Mouse (Mus musculus): ENCODE measurements at regions not wholly inside any gene's neighbourhood (a gene's known extent, or its start where the extent isn't known, plus 50 kb on each side); places are given as distances from the start of the nearest gene placed in this dataset.

DNA sequence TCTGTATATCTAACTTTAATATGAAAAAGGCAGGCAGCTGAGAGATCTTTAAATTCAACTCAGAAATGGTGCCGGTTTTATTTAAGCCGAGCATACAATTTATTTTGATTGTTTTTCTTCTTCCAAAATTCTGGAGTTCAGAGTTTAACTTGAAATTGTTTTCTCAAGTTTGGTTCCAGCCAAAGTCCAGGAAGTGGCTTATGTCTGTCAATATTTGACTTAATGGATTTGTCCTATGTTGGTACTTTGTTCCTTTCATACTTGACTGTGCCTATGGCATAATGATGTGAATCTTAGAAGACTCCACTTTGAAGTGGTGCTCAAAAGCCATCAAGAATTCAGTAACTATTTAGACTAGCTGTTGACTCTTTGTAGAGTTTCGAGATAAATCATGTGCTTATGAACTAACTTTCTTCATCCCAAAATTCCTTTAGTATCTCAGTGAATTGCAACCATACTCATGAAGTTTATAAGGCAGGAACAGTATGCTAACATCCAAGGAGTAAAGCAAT is 247.6 kb downstream of the Gm11146 start:
- 87% methylated on average over 3 of the region's 3 CpGs for WGBS
- ATAC-seq (ENCODE audit: insufficient number of reproducible peaks, low FRiP score, low TSS enrichment, low read depth) = no peak
- no peak overlapping the region for H3K27ac ChIP-seq (replicated peaks)

DNA sequence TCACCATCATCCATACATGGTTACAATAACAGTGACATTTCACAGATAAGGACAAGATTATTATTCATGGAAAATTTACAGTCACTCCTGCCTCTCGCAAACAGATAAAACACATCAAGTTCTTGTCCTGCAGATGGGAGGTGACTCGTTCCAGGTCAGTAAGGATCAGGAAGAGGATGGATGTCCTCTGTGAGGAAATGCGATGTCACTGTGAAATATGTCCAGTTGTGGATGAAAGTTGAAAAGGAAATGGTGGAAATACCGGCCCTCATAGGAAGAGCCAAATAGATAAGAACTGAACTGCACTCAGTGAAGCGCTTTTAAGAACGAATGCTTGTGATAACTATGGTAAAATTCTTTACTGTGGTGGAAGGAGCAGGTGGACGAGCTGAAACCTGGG is 255.8 kb downstream of the Gm11146 start:
- 81% methylated on average over 7 of the region's 7 CpGs for WGBS
- H3K9ac ChIP-seq = no peak overlapping the region
- no peaks in the 10 kb centered on the region for H3K27me3 ChIP-seq
- ATAC-seq (ENCODE audit: insufficient number of reproducible peaks, low FRiP score, low TSS enrichment, low read depth) = no peak
- H3K4me3 ChIP-seq (replicated peaks) = no peak overlapping the region
- no peaks in the 10 kb centered on the region for H3K9me3 ChIP-seq (replicated peaks)
- H3K36me3 ChIP-seq = no peaks in the 10 kb centered on the region
- no peak overlapping the region for H3K4me2 ChIP-seq (replicated peaks)
- H3K4me1 ChIP-seq = no peaks in the 10 kb centered on the region
- no peak overlapping the region for H3K27ac ChIP-seq (replicated peaks)

More for the DNA sequence above, 247.6 kb downstream of the Gm11146 start:
- no peak overlapping the region for H3K4me2 ChIP-seq (replicated peaks)
- H3K36me3 ChIP-seq = no peaks in the 10 kb centered on the region
- no peaks in the 10 kb centered on the region for H3K27me3 ChIP-seq
- no peaks in the 10 kb centered on the region for H3K4me1 ChIP-seq
- no peaks in the 10 kb centered on the region for H3K9me3 ChIP-seq (replicated peaks)
- H3K4me3 ChIP-seq (replicated peaks) = no peak overlapping the region
- H3K9ac ChIP-seq = no peak overlapping the region

DNA sequence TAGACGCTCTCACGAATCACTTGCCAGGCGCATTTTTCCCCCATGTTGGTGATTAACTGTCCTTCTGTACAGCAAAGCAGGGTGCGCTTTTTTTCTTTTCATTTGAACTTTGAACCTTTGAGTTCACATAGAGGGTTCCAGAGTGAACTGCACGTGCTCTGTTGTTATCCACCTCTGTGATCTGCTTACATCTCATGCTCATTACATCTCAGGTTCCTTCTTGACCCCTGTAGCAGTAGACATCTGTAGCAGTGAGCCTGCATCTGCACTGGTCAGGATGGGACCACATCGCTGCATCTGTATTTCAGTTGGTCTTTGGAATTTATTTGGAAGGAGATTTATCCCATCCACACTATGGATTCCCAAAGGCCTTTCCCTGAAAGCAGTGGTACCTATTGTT is 269.6 kb downstream of the Gm11146 start:
- 0 out of 2 replicates have a peak, but pooled peaks cover 2% of the 10 kb centered on the region for H3K4me1 ChIP-seq
- H3K9me3 ChIP-seq (replicated peaks) = no peaks in the 10 kb centered on the region
- H3K4me2 ChIP-seq (replicated peaks) = no peak overlapping the region
- H3K9ac ChIP-seq = no peak overlapping the region
- no peaks in the 10 kb centered on the region for H3K27me3 ChIP-seq
- ATAC-seq (ENCODE audit: insufficient number of reproducible peaks, low FRiP score, low TSS enrichment, low read depth) = no peak
- peaks cover 7% of the 10 kb centered on the region; the same call in 1 of the 2 replicates for H3K36me3 ChIP-seq
- no peak overlapping the region for H3K4me3 ChIP-seq (replicated peaks)
- whole genome bisulfite sequencing = 65% methylated on average over 6 of the region's 6 CpGs
- peak overlapping the region; percentile 25; the same call in 1 of the 2 replicates for H3K27ac ChIP-seq (replicated peaks)

DNA sequence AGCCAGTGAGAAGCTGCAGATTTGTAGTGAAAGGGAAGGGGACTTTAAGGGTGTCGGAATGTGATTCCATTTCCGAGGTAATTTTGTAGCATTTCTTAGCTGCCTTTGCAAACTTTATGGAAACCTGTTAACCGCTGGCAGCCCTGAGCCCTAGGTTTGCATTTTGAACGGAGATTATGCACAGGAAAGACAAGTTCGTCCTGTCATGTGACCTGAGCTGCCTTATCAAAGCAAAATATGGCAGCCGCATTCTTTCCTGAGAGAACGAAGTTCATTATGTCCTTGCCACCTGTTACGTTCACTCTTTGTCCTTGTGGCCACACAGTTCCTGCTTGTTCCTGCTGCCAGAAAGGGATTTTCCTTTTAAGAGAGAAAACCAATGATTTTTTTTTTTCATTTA is 270.9 kb downstream of the Gm11146 start:
- Histone ChIP-seq H3K9me3 (replicated peaks) (no peaks in the 10 kb centered on the region), H3K9ac (peak overlapping the region; percentile 29), H3K4me3 (replicated peaks) (peak overlapping the region; percentile 57), H3K36me3 (peaks cover 7% of the 10 kb centered on the region; the same call in 1 of the 2 replicates), H3K27ac (replicated peaks) (peak overlapping the region; percentile 97), H3K4me1 (0 out of 2 replicates have a peak, but pooled peaks cover 2% of the 10 kb centered on the region), H3K27me3 (no peaks in the 10 kb centered on the region), H3K4me2 (replicated peaks) (peak overlapping the region; percentile 54)
- no peak for ATAC-seq (ENCODE audit: insufficient number of reproducible peaks, low FRiP score, low TSS enrichment, low read depth)
- 8% methylated on average over 8 of the region's 8 CpGs for WGBS

DNA sequence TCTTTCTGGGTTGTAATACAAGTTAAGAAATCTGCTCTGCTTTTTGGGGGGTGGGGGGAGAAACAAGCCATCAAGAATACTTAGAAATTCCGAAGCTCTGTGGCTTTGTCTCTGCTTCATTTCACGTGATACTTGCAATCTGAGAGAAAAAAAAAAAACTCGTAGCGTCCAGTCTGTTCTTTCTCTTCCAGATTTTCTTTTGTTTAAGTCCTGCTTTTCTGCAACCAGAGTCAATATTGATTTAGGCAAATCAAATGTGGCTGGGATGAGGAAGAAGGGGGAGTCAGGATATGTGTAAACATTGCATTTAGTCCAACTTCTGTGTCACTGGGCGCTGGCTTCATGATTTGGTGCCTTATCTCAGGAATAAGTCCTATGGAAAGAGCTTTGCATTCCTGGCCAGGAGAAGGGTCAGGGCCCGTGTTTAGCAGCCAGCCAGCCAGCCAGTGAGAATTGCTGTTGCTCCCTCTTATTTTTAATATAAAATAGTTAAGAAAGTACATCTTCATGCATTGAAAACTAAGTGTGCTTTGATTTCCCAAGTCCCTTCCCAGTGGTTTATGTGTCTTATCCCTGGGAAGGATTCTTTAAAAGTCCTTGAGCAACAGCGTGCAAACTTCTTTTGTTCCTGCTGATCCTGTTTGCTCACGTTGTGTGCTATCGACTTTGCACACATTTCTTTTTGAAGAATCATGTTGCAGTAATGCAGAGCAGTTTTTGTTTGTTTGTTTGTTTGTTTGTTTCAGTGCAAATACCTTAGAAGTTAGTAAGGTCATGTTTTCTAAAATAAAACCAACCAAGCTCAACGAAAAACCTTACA is 272.0 kb downstream of the Gm11146 start:
- WGBS = 6% methylated on average over 10 of the region's 10 CpGs
- H3K4me1 ChIP-seq = 0 out of 2 replicates have a peak, but pooled peaks cover 2% of the 10 kb centered on the region
- H3K36me3 ChIP-seq = peaks cover 7% of the 10 kb centered on the region; the same call in 1 of the 2 replicates
- H3K9ac ChIP-seq = peak overlapping the region; percentile 57
- no peak for ATAC-seq (ENCODE audit: insufficient number of reproducible peaks, low FRiP score, low TSS enrichment, low read depth)
- H3K9me3 ChIP-seq (replicated peaks) = no peaks in the 10 kb centered on the region
- peak overlapping the region; percentile 97 for H3K27ac ChIP-seq (replicated peaks)
- H3K4me3 ChIP-seq (replicated peaks) = peak overlapping the region; percentile 57
- H3K4me2 ChIP-seq (replicated peaks) = peak overlapping the region; percentile 54
- no peaks in the 10 kb centered on the region for H3K27me3 ChIP-seq

DNA sequence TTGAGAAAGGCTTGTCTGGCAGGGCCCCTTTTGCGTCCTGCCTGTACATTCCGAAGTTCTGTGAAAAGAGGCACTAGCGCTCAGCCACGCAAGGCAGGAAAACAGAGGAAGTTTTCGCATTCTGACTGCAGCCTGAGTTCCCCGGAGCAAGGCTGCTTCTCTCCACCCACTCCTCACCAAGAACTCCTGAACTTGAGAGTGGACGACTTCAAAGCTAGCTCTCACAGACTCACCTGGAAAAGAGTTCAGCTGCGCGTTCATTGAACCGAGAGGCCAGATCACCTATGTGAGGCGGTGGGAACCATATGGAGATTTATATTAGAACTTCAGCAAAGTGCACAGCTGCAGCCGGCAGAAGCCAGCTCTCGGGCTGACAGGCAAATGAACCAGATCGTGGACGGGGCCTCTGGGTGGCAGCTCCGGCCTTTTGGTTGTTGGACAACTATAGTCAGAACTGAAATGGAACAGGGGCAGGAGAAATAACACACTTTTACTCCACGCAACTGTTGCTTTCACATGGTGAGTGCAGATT is 272.7 kb downstream of the Gm11146 start:
- 1% methylated on average over 17 of the region's 17 CpGs for WGBS
- H3K36me3 ChIP-seq = peaks cover 7% of the 10 kb centered on the region; the same call in 1 of the 2 replicates
- peak; percentile 72 for ATAC-seq (ENCODE audit: insufficient number of reproducible peaks, low FRiP score, low TSS enrichment, low read depth)

DNA sequence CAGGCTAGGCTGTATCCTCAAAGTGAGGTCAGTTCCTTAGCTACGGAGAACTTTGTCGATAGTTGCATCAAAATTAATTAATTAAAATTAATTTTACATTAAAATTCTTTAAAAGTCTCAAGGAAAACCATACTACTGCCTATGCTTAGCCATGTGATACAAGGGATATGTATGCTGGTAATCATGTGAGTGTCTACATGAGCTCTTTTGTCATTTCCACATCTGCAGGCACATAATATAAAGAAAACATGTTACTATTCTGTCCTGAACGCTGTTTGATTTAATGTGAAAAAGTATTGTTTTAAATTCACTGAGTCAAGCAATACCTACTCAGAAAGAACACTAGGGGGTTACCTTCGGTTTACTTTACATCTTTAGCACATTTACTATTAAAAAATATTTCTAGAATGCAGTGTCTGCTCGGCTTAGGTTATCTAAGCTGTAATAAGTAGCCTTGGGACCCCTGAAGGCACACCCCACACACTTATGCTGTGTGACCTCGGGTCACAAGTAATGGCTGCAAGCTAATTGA is 273.2 kb downstream of the Gm11146 start:
- Histone ChIP-seq H3K4me2 (replicated peaks) (peak overlapping the region; percentile 54), H3K9ac (peak overlapping the region; percentile 57), H3K27me3 (no peaks in the 10 kb centered on the region), H3K4me1 (0 out of 2 replicates have a peak, but pooled peaks cover 2% of the 10 kb centered on the region), H3K27ac (replicated peaks) (peak overlapping the region; percentile 97), H3K36me3 (peaks cover 3% of the 10 kb centered on the region; the same call in 1 of the 2 replicates), H3K9me3 (replicated peaks) (no peaks in the 10 kb centered on the region), H3K4me3 (replicated peaks) (peak overlapping the region; percentile 57)
- 15% methylated on average over 6 of the region's 6 CpGs for WGBS
- ATAC-seq (ENCODE audit: insufficient number of reproducible peaks, low FRiP score, low TSS enrichment, low read depth) = no peak

More for the DNA sequence above, 272.7 kb downstream of the Gm11146 start:
- Histone ChIP-seq H3K9me3 (replicated peaks) (no peaks in the 10 kb centered on the region), H3K9ac (peak overlapping the region; percentile 57), H3K27me3 (no peaks in the 10 kb centered on the region), H3K4me1 (0 out of 2 replicates have a peak, but pooled peaks cover 2% of the 10 kb centered on the region), H3K27ac (replicated peaks) (peak overlapping the region; percentile 97), H3K4me3 (replicated peaks) (peak overlapping the region; percentile 57), H3K4me2 (replicated peaks) (peak overlapping the region; percentile 54)

DNA sequence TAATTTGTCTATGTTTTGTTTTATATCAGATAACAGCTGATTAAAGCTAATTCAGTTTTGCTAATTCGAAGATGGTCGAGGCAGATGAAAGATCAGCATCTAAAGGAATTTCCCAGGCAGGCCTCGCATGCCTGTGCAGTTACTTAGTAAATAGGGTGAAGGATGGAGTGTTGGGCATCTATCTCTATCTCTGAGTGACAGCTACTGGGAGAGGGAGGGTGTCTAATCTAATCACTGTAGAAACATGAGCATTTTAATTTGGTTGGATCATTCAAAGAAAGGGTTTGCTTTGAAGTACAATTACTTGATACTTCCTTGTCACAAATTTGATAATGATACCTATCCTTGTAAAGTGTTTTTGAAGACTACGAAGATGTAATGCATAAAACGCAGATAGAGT is 273.8 kb downstream of the Gm11146 start:
- 0 out of 2 replicates have a peak, but pooled peaks cover 2% of the 10 kb centered on the region for H3K4me1 ChIP-seq
- H3K27ac ChIP-seq (replicated peaks) = no peak overlapping the region
- whole genome bisulfite sequencing = 58% methylated on average over 5 of the region's 5 CpGs
- H3K4me2 ChIP-seq (replicated peaks) = no peak overlapping the region
- no peaks in the 10 kb centered on the region for H3K27me3 ChIP-seq
- H3K4me3 ChIP-seq (replicated peaks) = no peak overlapping the region
- no peak overlapping the region for H3K9ac ChIP-seq
- no peaks in the 10 kb centered on the region for H3K9me3 ChIP-seq (replicated peaks)
- ATAC-seq (ENCODE audit: insufficient number of reproducible peaks, low FRiP score, low TSS enrichment, low read depth) = no peak
- no peaks in the 10 kb centered on the region for H3K36me3 ChIP-seq

DNA sequence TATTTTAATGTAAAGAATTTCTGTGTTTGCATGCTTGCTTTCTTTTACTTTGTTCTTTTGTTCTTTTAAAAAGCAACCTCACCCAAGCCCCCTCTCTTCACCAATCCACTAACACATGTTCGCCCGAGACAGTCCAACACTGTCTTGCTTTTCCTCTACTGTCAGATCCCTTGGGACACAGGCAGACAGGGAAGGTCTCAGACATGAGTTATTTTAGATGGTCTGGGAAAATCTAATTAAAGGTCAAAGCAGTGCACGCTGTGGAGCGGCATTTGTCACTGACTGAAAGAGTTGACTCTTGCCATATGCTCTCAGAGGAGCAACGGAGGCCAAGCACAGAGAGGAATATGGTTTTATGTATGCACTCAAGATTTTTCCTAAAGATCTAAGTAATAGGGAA is 279.6 kb downstream of the Gm11146 start:
- Histone ChIP-seq H3K27me3 (no peaks in the 10 kb centered on the region), H3K4me3 (replicated peaks) (no peak overlapping the region), H3K4me1 (peaks cover 11% of the 10 kb centered on the region; the same call in 1 of the 2 replicates), H3K4me2 (replicated peaks) (no peak overlapping the region), H3K27ac (replicated peaks) (no peak overlapping the region), H3K36me3 (no peaks in the 10 kb centered on the region), H3K9ac (no peak overlapping the region), H3K9me3 (replicated peaks) (no peaks in the 10 kb centered on the region)
- ATAC-seq (ENCODE audit: insufficient number of reproducible peaks, low FRiP score, low TSS enrichment, low read depth) = no peak
- 32% methylated on average over 5 of the region's 5 CpGs for WGBS

DNA sequence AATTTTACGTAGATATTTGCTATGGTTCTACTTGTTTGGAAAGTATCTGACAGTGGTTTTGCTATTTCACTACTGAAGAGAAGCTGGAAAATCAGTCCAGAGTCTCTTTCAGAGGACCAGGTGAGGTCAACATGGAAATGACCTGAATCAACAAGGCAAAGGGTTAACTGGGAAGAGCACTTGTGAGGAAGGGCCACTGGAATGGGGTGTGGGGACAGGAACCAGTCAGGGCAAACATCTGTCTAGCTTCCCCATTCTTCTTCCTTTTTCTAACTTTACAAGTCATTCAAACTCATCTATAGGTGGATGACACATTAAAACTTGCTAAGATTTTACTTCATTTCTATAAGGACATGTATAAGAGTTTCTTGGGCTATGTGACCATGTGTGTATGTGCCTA is 283.7 kb downstream of the Gm11146 start:
- Histone ChIP-seq H3K9me3 (replicated peaks) (no peaks in the 10 kb centered on the region), H3K27ac (replicated peaks) (no peak overlapping the region), H3K9ac (no peak overlapping the region), H3K27me3 (no peaks in the 10 kb centered on the region), H3K4me2 (replicated peaks) (no peak overlapping the region), H3K4me1 (peaks cover 11% of the 10 kb centered on the region; the same call in 1 of the 2 replicates), H3K4me3 (replicated peaks) (no peak overlapping the region), H3K36me3 (no peaks in the 10 kb centered on the region)
- 90% methylated on average over 1 of the region's 1 CpGs for WGBS
- no peak for ATAC-seq (ENCODE audit: insufficient number of reproducible peaks, low FRiP score, low TSS enrichment, low read depth)

DNA sequence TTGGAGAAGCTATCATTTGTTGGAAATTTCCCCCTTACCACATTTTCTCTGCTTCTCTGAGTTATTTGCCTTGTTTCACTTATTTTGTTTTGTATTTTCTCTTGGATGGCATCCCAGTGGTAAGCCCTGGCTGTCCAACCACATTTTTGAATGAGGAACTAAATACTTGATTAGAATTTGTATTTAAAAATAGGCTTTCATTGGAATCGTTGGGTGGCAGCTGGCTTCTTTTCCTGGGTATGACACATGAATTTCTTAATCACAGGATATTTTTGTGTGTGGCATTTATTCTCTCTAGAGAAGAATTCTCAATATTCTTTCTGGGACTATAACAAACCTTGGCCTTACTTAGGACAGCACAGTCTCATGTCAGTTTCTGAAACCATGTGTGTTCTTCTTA is 286.5 kb downstream of the Gm11146 start:
- 34% methylated on average over 1 of the region's 1 CpGs for WGBS
- no peaks in the 10 kb centered on the region for H3K36me3 ChIP-seq
- no peak overlapping the region for H3K4me2 ChIP-seq (replicated peaks)

More for the DNA sequence above, 286.5 kb downstream of the Gm11146 start:
- 0 out of 2 replicates have a peak, but pooled peaks cover 6% of the 10 kb centered on the region for H3K4me1 ChIP-seq
- H3K9ac ChIP-seq = no peak overlapping the region
- H3K4me3 ChIP-seq (replicated peaks) = no peak overlapping the region
- no peak overlapping the region for H3K27ac ChIP-seq (replicated peaks)
- no peak for ATAC-seq (ENCODE audit: insufficient number of reproducible peaks, low FRiP score, low TSS enrichment, low read depth)
- no peaks in the 10 kb centered on the region for H3K9me3 ChIP-seq (replicated peaks)
- no peaks in the 10 kb centered on the region for H3K27me3 ChIP-seq
